Mouse (Mus musculus) right cerebral cortex, postnatal 14 days (tissue): ENCODE results near the gene Lmbr1l.

ENCODE experiments used
- DNase-seq: peaks from one replicate; pipeline ENCODE4 v3.0.0; 2022

Gene Lmbr1l

GRCm38 (mm10) chr15:98894746-98895634 lies 23.0 kb downstream of the Lmbr1l start:
- no peak for DNase-seq

DNA sequence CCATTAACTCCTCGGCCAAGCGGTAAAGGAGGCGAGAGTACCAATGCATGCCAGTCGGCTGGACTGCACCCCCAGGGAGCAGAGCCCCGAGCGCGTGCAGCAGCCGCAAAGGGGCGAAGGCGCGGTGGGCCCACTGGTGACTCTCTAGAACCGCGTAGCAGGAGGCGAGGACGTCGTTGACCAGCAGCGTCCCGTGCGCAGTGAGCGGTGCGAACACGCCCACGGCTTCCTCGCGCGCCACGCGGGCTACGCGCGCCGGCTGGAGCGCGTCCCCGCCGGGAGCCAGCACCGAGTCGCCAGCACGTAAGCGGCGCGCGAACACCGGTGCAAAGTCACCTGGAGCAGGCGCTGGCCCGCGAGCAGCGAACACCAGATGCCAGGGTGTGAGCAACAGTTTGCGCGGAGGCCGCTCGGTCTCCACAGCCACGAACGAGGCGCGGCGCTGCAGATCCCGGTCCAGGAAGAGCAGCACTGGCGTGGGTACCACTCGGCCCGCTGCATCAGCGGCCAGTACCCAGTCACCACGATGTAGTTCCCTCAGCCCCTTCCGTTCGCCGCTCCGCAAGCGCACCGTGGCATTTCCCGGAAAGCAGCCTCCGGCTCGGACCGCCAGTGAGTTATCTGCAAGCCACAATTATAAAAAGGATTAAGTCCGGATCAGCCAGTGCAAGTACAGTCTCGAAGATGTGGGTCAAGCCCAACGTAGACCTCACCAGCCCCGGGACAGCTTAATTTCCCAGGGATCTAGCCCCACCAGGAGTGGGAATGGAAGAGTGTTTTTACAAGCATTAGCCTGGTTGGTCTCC lies 23.9 kb downstream of the Lmbr1l start, which contains the start of gene Rhebl1:
TSS of gene Rhebl1 (minus strand) at position 601 of the 806 bp plus-strand sequence.
- DNase-seq, result peak; percentile 49

DNA sequence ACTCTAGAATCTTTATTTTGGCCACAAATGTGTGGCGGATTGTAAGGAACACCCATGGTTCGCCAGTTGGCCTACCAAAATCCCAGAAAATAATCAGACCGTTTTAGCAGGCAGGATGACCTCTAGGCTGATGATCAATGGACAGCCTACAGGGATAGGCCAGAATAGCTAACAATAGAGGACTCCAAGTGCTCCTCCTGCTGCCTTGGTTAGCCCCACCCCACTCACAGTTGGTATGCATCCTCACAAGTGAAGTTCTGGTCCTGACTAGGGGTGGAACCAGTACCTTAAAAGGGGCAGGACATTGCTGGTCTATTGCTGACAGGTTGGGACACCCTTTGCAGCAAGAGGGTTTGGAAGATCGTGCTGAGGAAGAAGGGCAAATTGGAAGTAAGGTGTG lies 25.0 kb downstream of the Lmbr1l start:
- no peak for DNase-seq

- peak; percentile 48 for DNase-seq
Measured at GRCm38 (mm10) chr15:98891907-98892606, 26.0 kb downstream of the Lmbr1l start.

GRCm38 (mm10) chr15:98891198-98891742 lies 26.8 kb downstream of the Lmbr1l start:
- DNase-seq, result peak; percentile 30

GRCm38 (mm10) chr15:98887526-98887925 lies 30.5 kb downstream of the Lmbr1l start:
- no peak for DNase-seq

DNA sequence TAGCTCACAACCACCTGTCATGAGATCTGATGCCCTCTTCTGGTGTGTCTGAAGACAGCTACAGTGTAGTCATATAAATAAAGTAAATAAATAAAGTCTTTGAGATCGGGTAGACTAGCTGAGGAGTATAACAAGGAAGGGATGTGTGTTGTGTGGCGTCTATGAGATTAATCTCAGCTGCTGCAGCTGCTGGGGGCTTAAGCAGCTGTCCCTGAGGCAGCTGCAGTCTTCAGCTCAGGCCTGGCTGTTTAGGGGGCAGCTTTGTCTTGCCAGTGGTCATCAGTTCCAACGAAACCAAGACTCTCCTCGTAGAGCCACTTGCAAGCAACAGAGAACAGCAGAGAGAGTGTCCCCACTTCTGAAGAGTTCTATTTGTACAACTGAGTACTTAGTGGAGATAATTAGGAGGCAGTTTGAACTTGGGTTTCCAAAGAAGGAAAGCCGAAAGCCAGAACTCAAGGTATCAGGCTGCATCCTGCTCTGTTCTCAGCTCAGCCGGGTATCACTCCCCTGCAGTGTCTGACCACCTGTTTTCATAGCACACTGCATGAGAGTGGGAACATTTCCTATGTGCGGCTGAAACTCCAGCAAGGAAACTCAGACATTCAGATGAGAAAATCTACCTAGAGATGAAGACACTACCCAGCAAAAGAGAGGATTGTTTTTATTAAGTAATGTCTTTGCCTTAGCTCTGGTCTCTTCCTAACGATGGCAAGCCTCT lies 31.2 kb downstream of the Lmbr1l start:
- no peak for DNase-seq

DNA sequence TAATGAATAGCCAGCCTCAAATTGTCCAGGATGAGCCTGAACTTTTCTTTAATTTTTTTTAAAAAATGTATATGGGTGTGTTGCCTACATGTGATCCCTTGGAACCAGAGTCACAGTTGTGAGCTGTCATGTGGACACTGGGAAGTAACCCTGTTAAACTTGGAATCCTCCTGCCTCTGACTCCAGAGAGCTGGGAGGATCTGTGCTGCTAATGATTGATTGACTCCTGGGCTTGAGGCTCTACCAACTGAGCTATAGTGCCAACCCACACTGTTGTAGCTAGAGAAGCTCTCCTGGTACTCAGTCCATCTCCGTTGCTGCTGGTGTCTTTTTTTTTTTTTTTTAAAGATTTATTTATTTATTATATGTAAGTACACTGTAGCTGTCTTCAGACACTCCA lies 33.9 kb downstream of the Lmbr1l start:
- no peak for DNase-seq

DNA sequence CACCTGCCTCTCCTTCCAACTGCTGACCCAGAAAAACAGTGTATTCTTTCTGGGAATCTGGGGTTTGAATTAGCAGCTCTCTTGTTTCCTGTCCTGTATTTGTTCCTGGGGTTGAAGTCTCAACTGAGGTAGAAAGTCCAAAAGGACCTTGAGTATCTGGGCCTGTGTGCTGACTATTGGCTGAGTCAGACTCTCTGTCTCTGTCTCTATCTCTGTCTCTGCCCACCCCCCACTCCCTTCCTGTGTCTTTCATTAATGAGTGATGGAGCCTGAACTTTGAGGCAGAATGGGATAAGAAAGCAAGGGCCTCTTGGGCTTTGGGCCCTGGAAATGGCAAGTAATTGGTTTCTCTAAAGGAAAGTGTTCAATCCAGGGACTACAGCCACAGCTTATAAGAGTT lies 34.4 kb downstream of the Lmbr1l start:
- no peak for DNase-seq

DNA sequence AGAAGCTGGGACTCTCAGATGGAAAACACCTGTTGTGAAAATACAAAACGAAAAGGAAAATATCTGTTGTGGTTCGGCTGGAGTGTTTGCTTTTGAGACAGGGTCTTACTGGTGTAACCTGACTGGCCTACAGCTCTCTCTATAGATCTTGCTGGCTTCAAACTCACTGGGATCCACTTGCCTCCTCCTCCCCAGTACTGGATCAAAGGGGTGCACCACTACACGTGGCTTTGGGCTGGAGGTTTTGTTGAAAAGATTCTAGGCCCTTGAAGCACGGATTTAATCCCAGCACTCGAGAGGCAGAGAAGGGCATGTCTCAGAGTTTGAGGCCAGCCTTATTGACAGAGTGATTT lies 36.4 kb downstream of the Lmbr1l start:
- DNase-seq, result no peak

GRCm38 (mm10) chr15:98880978-98881655 lies 36.9 kb downstream of the Lmbr1l start:
- DNase-seq, result peak; percentile 86

DNA sequence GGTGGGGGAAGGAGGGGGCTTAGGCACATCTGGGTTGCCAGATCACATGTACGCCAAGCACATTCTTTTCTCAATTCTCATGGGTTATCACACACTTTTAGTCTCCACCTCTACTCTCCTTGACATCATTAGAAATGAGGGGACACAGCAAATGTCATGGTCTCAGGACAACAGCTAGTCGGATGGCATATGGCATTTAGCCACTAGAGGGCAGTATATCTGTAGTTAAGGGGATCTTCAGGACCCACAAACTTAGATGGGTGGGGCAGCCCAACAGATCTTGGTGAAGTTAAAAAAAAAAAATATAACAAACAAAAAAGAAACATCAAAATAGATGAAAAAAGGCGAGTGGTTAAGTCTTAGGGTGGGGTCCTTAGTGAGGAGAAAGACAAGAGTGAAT lies 40.7 kb downstream of the Lmbr1l start:
- DNase-seq, result peak; percentile 52

- peak; percentile 94 for DNase-seq
Measured at GRCm38 (mm10) chr15:98871916-98872888, 45.8 kb downstream of the Lmbr1l start.

GRCm38 (mm10) chr15:98871070-98871915 lies 46.7 kb downstream of the Lmbr1l start, which contains the start of gene Kmt2d:
Gene Kmt2d (minus strand): TSS chr15:98871204.
- DNase-seq, result no peak

GRCm38 (mm10) chr15:98870179-98871069 lies 47.6 kb downstream of the Lmbr1l start:
- DNase-seq, result no peak

- no peak for DNase-seq
Measured at GRCm38 (mm10) chr15:98869342-98870178, 48.5 kb downstream of the Lmbr1l start.

- DNase-seq, result no peak
Measured at GRCm38 (mm10) chr15:98868346-98869063, 49.5 kb downstream of the Lmbr1l start.
